Mouse (Mus musculus) cortical plate, adult 2 months (tissue): ENCODE results near the gene Gnaq.

ENCODE experiments used
- CTCF ChIP-seq: fragments of 200-500 bp; IDR thresholded peaks from 2 replicates; pipeline ENCODE4 v1.5.1; 2011; ENCODE audit warnings: mild to moderate bottlenecking, control low read depth, low read length; ENCODE audit not compliant: insufficient read depth; ENCODE audit errors: extremely low read depth
- POLR2A ChIP-seq: fragments of 200-500 bp; IDR thresholded peaks from 2 replicates; pipeline ENCODE4 v1.6.1; 2011; ENCODE audit warnings: mild to moderate bottlenecking, low read length, control low read depth; ENCODE audit not compliant: insufficient read depth; ENCODE audit errors: extremely low read depth

- TF ChIP-seq CTCF (no peak), POLR2A (no peak)
Measured at GRCm38 (mm10) chr19:16328074-16328850, 195.6 kb downstream of the Gnaq start.
